Mouse (Mus musculus) layer of hippocampus, adult 18-20 months (tissue): ENCODE measurements around the gene Rd3. TPM values are rescaled to one million over a fixed set of nuclear protein-coding genes. Genes with fewer than 3 reads are reported as not detected.

ENCODE experiments used
- microRNA-seq, 2 experiments: library from miRNA; unstranded; fragments of <30 nt; microRNA quantifications; one replicate each; pipeline ENCODE4 v1.2.0; 2021
- total RNA-seq, 2 experiments: library from RNA; stranded (reverse); gene quantifications; 2 replicates each; pipeline ENCODE4 v1.2.3; 2021

Gene Rd3
- total RNA-seq, 2 experiments from 2014 or later, result 0.35 to 0.46 TPM

Small RNAs within 50 kb of the gene (microRNA-seq; reads per million reads assigned to microRNA genes)
- gene Mir3473c, result 0 reads per million in 2 experiments

Other genes with a start within 250 kb of the Rd3 start
- 1 to 10 TPM; 1.2 to 1.3 TPM for gene Nek2, start 155.9 kb upstream of the Rd3 start, total RNA-seq
- gene Slc30a1, start 70.6 kb upstream of the Rd3 start, total RNA-seq, result 10 to 100 TPM; 27.1 to 30.5 TPM
- 1 to 10 TPM; 3.3 to 4.6 TPM for gene Traf5, start 115.2 kb downstream of the Rd3 start, total RNA-seq
- 10 to 100 TPM; 42.4 to 45.8 TPM for gene Rcor3, start 160.7 kb downstream of the Rd3 start, total RNA-seq
- gene Kcnh1, start 213.4 kb downstream of the Rd3 start, total RNA-seq, result 10 to 100 TPM; 35.0 to 36.4 TPM